Mouse (Mus musculus): Measurements from ENCODE around the gene Siah3. TPM values are rescaled to one million over a fixed set of nuclear protein-coding genes. Genes with fewer than 3 reads are reported as not detected.

The Siah3 gene
- polyA plus RNA-seq (2015; fragmentation: Nextera tagmentation; extraction: Ambion mirVana), result 4.6 and 5.4 TPM in 2 replicates

DNA sequence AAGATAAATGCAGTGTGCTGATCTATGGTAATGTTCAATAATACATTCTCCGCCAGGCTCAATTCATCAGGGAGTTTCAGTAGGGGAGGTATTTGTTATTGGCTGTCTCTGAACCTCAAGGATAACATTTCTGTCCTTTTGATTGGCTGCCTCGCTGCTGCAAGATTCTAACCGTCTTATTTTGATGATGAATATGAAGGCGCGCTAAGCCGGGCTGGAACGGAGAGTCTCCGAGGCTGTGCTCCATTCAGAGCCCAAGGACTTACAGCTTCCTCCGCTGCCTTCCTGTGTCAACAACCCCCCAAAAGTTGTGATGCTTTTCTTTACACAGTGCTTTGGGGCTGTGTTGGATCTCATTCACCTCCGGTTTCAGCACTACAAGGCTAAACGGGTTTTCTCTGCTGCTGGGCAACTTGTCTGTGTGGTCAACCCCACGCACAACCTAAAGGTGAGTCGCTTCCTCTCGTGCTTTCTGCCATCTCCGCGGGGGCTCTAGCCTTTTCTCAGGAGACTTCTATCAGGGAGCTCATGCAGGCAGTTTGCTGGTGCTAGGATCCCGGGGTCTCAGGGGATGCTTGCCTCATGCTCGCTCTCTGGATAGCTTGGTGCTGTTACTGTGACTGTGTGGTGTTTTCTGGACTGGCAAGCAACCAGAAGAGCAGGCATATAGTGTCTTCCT, at the start of gene Siah3:
Siah3 (plus strand) TSS at position 240 of the 679 bp plus-strand sequence.

Other genes starting within 250 kb of the Siah3 start
- not detected in 2 replicates for gene Cpb2, start 213.7 kb upstream of the Siah3 start, polyA plus RNA-seq (2015; fragmentation: Nextera tagmentation; extraction: Ambion mirVana)
- 41.5 and 43.3 TPM in 2 replicates for gene Zc3h13, start 171.6 kb upstream of the Siah3 start, polyA plus RNA-seq (2015; fragmentation: Nextera tagmentation; extraction: Ambion mirVana)
- gene Spert, start 137.1 kb downstream of the Siah3 start, polyA plus RNA-seq (2015; fragmentation: Nextera tagmentation; extraction: Ambion mirVana), result not detected in 2 replicates
- not detected in 2 replicates for gene Erich6b, start 186.3 kb downstream of the Siah3 start, polyA plus RNA-seq (2015; fragmentation: Nextera tagmentation; extraction: Ambion mirVana)